Mouse (Mus musculus) embryonic facial prominence, embryonic 15.5 days (tissue): ENCODE measurements at regions not wholly inside any gene's neighbourhood (a gene's known extent, or its start where the extent isn't known, plus 50 kb on each side); places are given as distances from the start of the nearest gene placed in this dataset.

Source experiments
- ATAC-seq: fragments of 200-750 bp; cut with Nextera tagmentation; 2 replicates; pipeline ENCODE4 v1.8.0; 2017; ENCODE audit warnings: low read depth, moderate TSS enrichment; ENCODE audit not compliant: insufficient number of reproducible peaks, low FRiP score, low TSS enrichment
- H3K27ac ChIP-seq: fragments of 300-500 bp; sonication (generic); replicated peaks from 2 replicates; pipeline ENCODE4 v1.5.1; 2015; ENCODE audit warnings: mild to moderate bottlenecking, inconsistent platforms
- H3K27me3 ChIP-seq: fragments of 300-500 bp; sonication (generic); 2 replicates; pipeline ENCODE4 v1.6.1; 2015; ENCODE audit warnings: inconsistent platforms
- H3K36me3 ChIP-seq: fragments of 300-500 bp; sonication (generic); 2 replicates; pipeline ENCODE4 v1.6.1; 2015; ENCODE audit warnings: mild to moderate bottlenecking, inconsistent platforms
- H3K4me1 ChIP-seq: fragments of 300-500 bp; sonication (generic); 2 replicates; pipeline ENCODE4 v1.6.1; 2015; ENCODE audit warnings: inconsistent platforms
- H3K4me2 ChIP-seq: fragments of 300-500 bp; sonication (generic); replicated peaks from 2 replicates; pipeline ENCODE4 v1.6.1; 2015; ENCODE audit warnings: mild to moderate bottlenecking, inconsistent platforms
- H3K4me3 ChIP-seq: fragments of 300-500 bp; sonication (generic); replicated peaks from 2 replicates; pipeline ENCODE4 v1.5.1; 2015; ENCODE audit warnings: mild to moderate bottlenecking, inconsistent platforms
- H3K9ac ChIP-seq: fragments of 300-500 bp; sonication (generic); 2 replicates; pipeline ENCODE4 v1.6.1; 2015; ENCODE audit warnings: inconsistent platforms
- H3K9me3 ChIP-seq: fragments of 300-500 bp; sonication (generic); replicated peaks from 2 replicates; pipeline ENCODE4 v1.6.1; 2016; ENCODE audit warnings: inconsistent platforms
- WGBS: fragments of 180-500 bp; shearing (Covaris S2); methylation state at CpG from one replicate; pipeline ENCODE4 v1.1.7; 2015; 5-methylcytosine and 5-hydroxymethylcytosine counted together

DNA sequence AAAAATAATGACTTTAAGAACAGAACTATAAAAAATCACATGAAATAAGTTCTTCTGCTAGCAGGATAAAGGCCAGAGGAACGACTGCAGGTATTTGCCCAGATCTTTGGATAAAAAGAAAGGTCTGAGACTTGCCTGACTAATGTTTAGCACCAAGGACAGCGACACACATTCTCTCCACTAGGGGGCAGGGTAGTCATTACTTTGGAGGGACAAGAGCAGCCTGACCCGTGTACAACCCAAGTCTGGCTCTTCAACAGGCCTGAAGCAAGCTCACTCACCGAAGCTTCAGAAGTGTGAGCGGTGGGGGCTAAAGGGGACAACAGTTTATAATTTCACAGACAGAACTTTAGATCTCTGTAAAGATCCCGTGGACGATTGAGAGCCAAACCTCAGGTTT lies 98.4 kb upstream of the Gm10234 start:
- no peak overlapping the region for H3K4me3 ChIP-seq
- ATAC-seq = no peak
- 24% methylated on average over 7 of the region's 7 CpGs for WGBS

DNA sequence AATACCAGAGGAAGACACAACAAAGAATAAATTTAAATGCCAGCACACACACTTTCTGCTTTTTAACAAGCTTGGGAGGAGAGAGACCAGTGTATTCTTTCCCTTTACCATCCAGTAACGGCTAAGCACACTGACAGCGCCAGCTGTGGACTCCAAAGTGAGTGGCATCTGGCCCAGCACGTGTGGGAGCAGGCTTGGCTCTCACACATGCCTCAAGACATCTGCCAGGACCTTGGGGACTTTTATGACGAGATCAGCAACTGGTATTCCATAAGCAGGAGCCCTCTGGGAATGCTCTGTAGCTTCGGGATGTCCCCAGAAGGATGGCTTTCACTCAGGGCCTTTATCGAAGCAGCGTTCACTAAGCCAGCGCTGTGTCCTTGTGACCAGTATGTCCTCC lies 92.0 kb upstream of the Gm10234 start:
- no peaks in the 10 kb centered on the region for H3K9me3 ChIP-seq
- no peak overlapping the region for H3K9ac ChIP-seq
- H3K4me3 ChIP-seq = no peak overlapping the region
- ATAC-seq = no peak; the same call in 1 of the 2 replicates
- no peaks in the 10 kb centered on the region for H3K27me3 ChIP-seq
- H3K4me1 ChIP-seq = peaks cover 4% of the 10 kb centered on the region; the same call in 1 of the 2 replicates
- H3K27ac ChIP-seq = no peak overlapping the region
- WGBS = 64% methylated on average over 8 of the region's 8 CpGs
- no peak overlapping the region for H3K4me2 ChIP-seq
- no peaks in the 10 kb centered on the region for H3K36me3 ChIP-seq

More for the DNA sequence above, 98.4 kb upstream of the Gm10234 start:
- H3K9ac ChIP-seq = no peak overlapping the region
- H3K36me3 ChIP-seq = no peaks in the 10 kb centered on the region
- H3K27ac ChIP-seq = no peak overlapping the region
- no peaks in the 10 kb centered on the region for H3K9me3 ChIP-seq
- no peaks in the 10 kb centered on the region for H3K27me3 ChIP-seq
- no peak overlapping the region for H3K4me2 ChIP-seq
- no peaks in the 10 kb centered on the region for H3K4me1 ChIP-seq

DNA sequence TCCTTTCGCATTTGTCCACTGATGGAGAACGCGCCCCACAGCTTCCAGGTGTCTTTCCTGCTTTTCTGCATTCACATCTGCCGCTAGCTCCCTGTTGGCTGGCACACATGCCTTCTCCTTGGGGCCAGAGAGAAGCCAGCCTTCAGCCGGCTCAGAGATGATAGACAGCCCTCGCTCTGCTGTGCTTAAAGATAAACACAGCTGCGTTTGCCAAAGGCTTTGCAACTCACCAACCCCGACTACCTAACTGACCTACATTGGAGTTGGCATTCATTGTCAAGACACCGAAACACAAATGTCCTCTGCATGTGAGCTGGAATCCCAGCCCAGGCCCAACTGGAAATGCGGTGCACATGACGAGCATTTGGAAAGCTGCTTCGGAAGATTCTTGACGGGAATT lies 87.2 kb upstream of the Gm10234 start:
- Histone ChIP-seq H3K9ac (no peak overlapping the region), H3K4me2 (peak overlapping the region; percentile 38), H3K4me1 (peaks cover 4% of the 10 kb centered on the region; the same call in 1 of the 2 replicates), H3K9me3 (no peaks in the 10 kb centered on the region), H3K4me3 (no peak overlapping the region; the same call in 1 of the 2 replicates), H3K27ac (peak overlapping the region; percentile 48; the same call in 1 of the 2 replicates), H3K27me3 (no peaks in the 10 kb centered on the region), H3K36me3 (no peaks in the 10 kb centered on the region)
- 37% methylated on average over 13 of the region's 13 CpGs for WGBS
- no peak for ATAC-seq

DNA sequence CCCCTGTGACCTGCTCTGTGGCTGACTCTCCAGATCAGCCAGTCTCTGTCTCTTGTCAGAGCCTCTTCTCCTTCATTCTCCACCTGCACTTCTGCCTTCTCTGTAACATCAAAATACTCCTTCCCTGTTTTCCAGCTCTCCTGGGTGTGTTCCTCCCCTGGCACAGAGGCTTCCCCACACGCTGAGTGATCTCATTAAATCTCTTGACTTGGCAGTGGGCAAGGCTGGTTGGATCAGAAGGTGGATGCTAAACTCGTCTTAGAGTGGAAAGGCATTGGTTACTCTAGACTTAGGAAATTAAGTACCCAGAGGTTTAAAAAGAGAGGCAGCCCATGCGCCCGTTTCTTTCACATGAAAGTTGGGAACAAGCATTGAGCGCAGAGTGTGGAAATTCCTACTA lies 78.3 kb upstream of the Gm10234 start:
- ATAC-seq = no peak
- Histone ChIP-seq H3K9me3 (no peaks in the 10 kb centered on the region), H3K27ac (no peak overlapping the region), H3K9ac (no peak overlapping the region), H3K4me1 (no peaks in the 10 kb centered on the region), H3K4me2 (no peak overlapping the region), H3K4me3 (no peak overlapping the region), H3K27me3 (no peaks in the 10 kb centered on the region), H3K36me3 (no peaks in the 10 kb centered on the region)
- 75% methylated on average over 5 of the region's 5 CpGs for WGBS

- no peaks in the 10 kb centered on the region for H3K4me1 ChIP-seq
- no peaks in the 10 kb centered on the region for H3K9me3 ChIP-seq
- 80% methylated on average over 7 of the region's 7 CpGs for WGBS
- H3K9ac ChIP-seq = no peak overlapping the region
- H3K4me3 ChIP-seq = no peak overlapping the region
- H3K27me3 ChIP-seq = no peaks in the 10 kb centered on the region
- no peaks in the 10 kb centered on the region for H3K36me3 ChIP-seq
- H3K27ac ChIP-seq = no peak overlapping the region
- H3K4me2 ChIP-seq = no peak overlapping the region
- ATAC-seq = no peak
Observed at GRCm38 (mm10) chr6:95244911-95245310, 77.0 kb upstream of the Gm10234 start.

DNA sequence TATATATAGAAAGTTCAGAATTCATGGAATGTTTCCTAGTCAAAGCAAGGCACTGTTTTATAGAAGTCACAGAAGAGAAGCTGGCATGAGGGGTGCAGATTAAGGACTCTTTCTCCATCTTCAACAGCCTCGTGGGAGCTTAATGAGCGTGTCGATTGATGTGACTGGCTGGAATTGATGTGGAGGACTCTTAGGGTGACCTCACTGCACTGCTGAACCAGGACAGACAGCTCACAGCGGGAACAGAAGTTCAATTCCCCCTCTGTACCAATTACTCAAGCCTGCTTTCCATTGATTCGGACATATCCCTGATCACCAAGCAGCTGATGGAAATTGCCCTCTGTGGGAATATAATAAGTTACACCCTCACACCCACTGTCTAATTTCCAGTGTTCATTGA lies 65.6 kb upstream of the Gm10234 start:
- no peaks in the 10 kb centered on the region for H3K27me3 ChIP-seq
- H3K4me2 ChIP-seq = no peak overlapping the region
- H3K4me3 ChIP-seq = no peak overlapping the region
- H3K9me3 ChIP-seq = no peaks in the 10 kb centered on the region
- WGBS = 48% methylated on average over 5 of the region's 5 CpGs
- H3K27ac ChIP-seq = no peak overlapping the region
- H3K4me1 ChIP-seq = no peaks in the 10 kb centered on the region
- no peak overlapping the region for H3K9ac ChIP-seq
- H3K36me3 ChIP-seq = no peaks in the 10 kb centered on the region
- ATAC-seq = no peak

- ATAC-seq = no peak
- WGBS = 67% methylated on average over 1 of the region's 1 CpGs
- H3K9me3 ChIP-seq = no peaks in the 10 kb centered on the region
Observed at GRCm38 (mm10) chr6:95261001-95261400, 60.9 kb upstream of the Gm10234 start.

DNA sequence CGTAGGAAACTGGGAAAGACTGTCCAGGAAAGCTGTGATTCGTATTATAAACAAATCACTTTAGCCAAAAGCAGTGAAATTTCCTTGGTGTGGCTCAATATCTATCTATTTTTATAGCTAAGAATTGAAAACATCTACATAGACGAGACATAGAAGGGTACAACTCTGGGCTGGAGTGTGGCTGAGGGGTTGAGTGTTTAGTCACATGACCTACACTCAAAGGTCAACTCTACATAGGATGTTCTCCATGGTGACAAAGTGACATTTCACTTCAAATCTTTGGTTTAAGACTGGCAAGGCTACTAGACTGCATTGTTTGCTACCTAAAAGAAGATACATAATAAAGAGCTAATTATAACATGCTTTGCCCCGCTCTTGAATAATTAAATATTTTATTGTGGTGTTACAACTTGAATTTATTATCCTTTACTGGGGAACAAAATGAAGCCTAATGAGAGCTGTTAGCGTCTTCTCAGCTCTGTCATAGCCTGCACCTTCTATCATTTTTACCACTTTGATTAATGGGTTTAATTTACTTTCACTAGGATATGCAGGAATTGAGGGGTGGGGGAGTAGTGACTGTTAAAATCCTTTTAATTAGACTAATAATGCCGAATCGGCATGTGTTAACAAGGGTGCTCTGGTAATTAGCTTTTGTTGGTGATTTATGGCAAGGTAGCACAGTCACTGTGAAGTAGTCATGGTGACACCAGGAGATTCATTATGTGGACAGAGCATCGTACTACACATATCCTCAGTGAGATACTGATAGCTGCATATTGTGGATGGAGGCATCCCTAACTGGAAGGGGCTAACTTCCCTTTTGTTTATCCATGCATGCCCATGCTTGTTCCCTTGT lies 57.7 kb upstream of the Gm10234 start:
- Histone ChIP-seq H3K27me3 (no peaks in the 10 kb centered on the region), H3K4me1 (no peaks in the 10 kb centered on the region), H3K9me3 (no peaks in the 10 kb centered on the region), H3K9ac (no peak overlapping the region), H3K4me3 (no peak overlapping the region), H3K27ac (no peak overlapping the region), H3K36me3 (no peaks in the 10 kb centered on the region), H3K4me2 (no peak overlapping the region)
- 85% methylated on average over 8 of the region's 8 CpGs for WGBS
- ATAC-seq = no peak

More at GRCm38 (mm10) chr6:95261001-95261400, 60.9 kb upstream of the Gm10234 start:
- no peaks in the 10 kb centered on the region for H3K27me3 ChIP-seq
- H3K4me1 ChIP-seq = no peaks in the 10 kb centered on the region
- no peak overlapping the region for H3K4me2 ChIP-seq
- no peak overlapping the region for H3K4me3 ChIP-seq
- H3K27ac ChIP-seq = no peak overlapping the region
- H3K36me3 ChIP-seq = no peaks in the 10 kb centered on the region
- H3K9ac ChIP-seq = no peak overlapping the region

- 91% methylated on average over 8 of the region's 8 CpGs for WGBS
- ATAC-seq = no peak
Observed at GRCm38 (mm10) chr6:95269524-95269923, 52.4 kb upstream of the Gm10234 start.

More at GRCm38 (mm10) chr6:95269524-95269923, 52.4 kb upstream of the Gm10234 start:
- no peak overlapping the region for H3K27ac ChIP-seq
- no peak overlapping the region for H3K9ac ChIP-seq
- H3K27me3 ChIP-seq = no peaks in the 10 kb centered on the region
- no peaks in the 10 kb centered on the region for H3K36me3 ChIP-seq
- H3K4me1 ChIP-seq = no peaks in the 10 kb centered on the region
- H3K4me3 ChIP-seq = no peak overlapping the region
- H3K9me3 ChIP-seq = no peaks in the 10 kb centered on the region
- no peak overlapping the region for H3K4me2 ChIP-seq
